Mouse (Mus musculus) heart, adult 8-10 months (tissue): ENCODE data around the gene Trim26. TPM values are rescaled to one million over a fixed set of nuclear protein-coding genes. Genes with fewer than 3 reads are reported as not detected.

Experiments
- DNase-seq: peaks from one replicate; pipeline ENCODE4 v3.0.0; 2022; ENCODE audit warnings: low spot score
- total RNA-seq, 4 experiments: library from RNA; stranded (reverse); gene quantifications; 2 replicates each; pipeline ENCODE4 v1.2.4; 2022

The Trim26 gene
- total RNA-seq, 4 experiments from 2014 or later, result 19.6 to 20.5 (median 19.9) TPM

DNA sequence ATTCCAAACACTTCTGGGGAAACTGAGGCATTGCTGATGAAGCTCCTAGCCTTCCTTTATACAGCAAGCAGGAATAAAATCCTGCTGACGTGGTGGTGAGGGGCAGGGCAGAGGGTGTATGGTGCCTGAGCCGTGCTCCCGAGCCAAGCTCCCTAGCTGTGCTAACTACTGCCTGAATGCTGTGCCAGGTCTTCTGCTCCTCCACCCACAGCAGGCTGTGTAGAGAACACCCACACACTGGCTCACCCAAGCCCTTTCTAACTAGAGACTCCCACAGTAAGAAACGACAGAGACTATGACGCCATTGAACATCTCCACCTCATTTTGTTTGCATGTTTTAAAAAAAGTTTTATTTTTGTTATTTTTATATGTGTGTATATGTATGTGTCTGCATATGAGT lies 63.1 kb downstream of the Trim26 start:
- DNase-seq, result no peak

DNA sequence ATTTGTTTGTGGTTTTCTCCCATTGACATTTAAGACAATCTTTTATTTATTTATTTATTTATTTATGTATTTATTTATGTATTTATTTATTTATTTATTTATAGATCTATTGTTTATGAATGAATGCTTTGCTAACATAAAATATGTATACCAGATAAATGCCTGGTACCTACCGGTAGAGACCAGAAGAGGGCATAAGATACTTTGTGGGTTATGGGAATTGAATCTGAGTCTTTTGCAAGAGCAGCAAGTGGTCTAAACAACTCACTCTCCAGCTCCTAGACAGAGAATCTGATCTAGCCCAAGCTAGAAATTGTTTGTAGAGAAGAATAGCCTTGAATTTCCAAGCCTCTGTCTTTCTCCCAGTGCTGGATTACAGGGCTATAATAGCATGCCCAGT lies 63.8 kb downstream of the Trim26 start:
- no peak for DNase-seq

DNA sequence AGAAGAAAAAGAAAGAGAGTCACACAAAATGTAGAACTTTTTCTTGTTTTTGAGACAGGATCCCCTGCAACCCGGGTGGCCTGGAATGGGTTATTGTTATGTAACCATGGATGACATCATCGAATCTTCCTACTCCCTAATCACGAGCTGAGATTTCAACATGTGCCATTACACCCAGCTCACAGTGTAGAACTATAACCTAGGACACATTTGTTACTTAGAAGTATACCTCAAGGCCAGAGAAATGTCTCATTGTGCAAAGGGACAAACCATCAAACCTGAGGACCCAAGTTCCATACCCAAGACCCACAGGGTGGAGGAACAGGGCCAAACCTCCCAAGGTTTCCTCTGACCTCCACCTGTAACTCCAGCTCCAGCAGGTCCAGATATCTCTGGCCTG lies 66.7 kb downstream of the Trim26 start:
- DNase-seq, result no peak

DNA sequence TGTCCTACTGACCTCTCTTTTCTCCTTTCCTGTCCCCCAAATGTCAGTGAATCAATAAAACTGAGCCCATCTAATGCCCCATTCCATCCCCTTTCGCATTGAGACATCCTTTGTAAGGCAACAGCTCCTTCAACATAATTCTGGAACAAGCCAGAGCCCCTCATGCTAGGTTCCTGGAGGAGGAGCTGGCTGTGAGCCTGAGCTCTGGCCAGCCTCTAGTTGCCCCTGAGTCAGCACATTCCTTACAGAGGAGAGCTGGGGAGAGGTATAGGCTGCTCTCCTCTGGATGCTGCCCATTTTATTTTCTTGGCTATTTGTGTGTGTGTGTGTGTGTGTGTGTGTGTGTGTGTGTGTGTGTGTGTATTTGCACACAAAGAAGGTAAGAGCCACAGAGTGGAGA lies 71.3 kb downstream of the Trim26 start:
- DNase-seq, result no peak

Other genes starting within 250 kb of the Trim26 start
- not detected for gene H2-M9, start 194.5 kb upstream of the Trim26 start, total RNA-seq
- not detected for gene H2-M1, start 164.9 kb upstream of the Trim26 start, total RNA-seq
- gene H2-M10.5, start 64.2 kb upstream of the Trim26 start, total RNA-seq, result not detected
- not detected for gene H2-M10.6, start 25.0 kb upstream of the Trim26 start, total RNA-seq
- gene Trim15, start 30.1 kb downstream of the Trim26 start, total RNA-seq, result not detected
- gene Trim10, start 32.4 kb downstream of the Trim26 start, total RNA-seq, result under 1 TPM in 2 of 4 experiments, not detected in 2; 0.16 to 0.83 TPM
- under 1 TPM in 1 of 4 experiments, not detected in 3; 0.23 TPM for gene Trim40, start 53.0 kb downstream of the Trim26 start, total RNA-seq
- gene Trim31, start 61.0 kb downstream of the Trim26 start, total RNA-seq, result not detected
- gene Rnf39, start 105.8 kb downstream of the Trim26 start, total RNA-seq, result 1 to 10 TPM in 3 of 4 experiments, under 1 TPM in 1; 0.71 to 1.9 (median 1.4) TPM
- 100 to 1,000 TPM in 2 of 4 experiments, 10 to 100 TPM in 2; 89.3 to 121 (median 108) TPM for gene Ppp1r11, start 114.6 kb downstream of the Trim26 start, total RNA-seq
- gene Znrd1, start 121.4 kb downstream of the Trim26 start, total RNA-seq, result 10 to 100 TPM; 22.3 to 27.7 (median 26.2) TPM
- 10 to 100 TPM; 13.8 to 22.2 (median 15.3) TPM for gene Znrd1as, start 121.5 kb downstream of the Trim26 start, total RNA-seq
- gene 2410137M14Rik, start 144.1 kb downstream of the Trim26 start, total RNA-seq, result 1 to 10 TPM in 2 of 4 experiments, under 1 TPM in 2; 0.50 to 1.4 (median 0.90) TPM
- under 1 TPM in 1 of 4 experiments, not detected in 3; 0.25 TPM for gene H2-M5, start 152.4 kb downstream of the Trim26 start, total RNA-seq
- gene Zfp57, start 164.0 kb downstream of the Trim26 start, total RNA-seq, result 1 to 10 TPM in 3 of 4 experiments, under 1 TPM in 1; 0.87 to 2.4 (median 1.4) TPM
- gene Mog, start 186.3 kb downstream of the Trim26 start, total RNA-seq, result not detected
- gene Gabbr1, start 208.8 kb downstream of the Trim26 start, total RNA-seq, result 1 to 10 TPM; 7.2 to 9.2 (median 7.4) TPM